Mouse (Mus musculus) adrenal gland, adult (tissue): ENCODE data around the gene Rec8.
A peak's percentile ranks its signal among the peaks of the same experiment; 100 is the strongest.

Experiments
- DNase-seq, 2 experiments: peaks; one replicate each; pipeline ENCODE4 v3.0.0; 2022 to 2023; ENCODE audit warnings: low spot score in 1 of 2; ENCODE audit not compliant: inconsistent age in 2 of 2

Gene Rec8

DNA sequence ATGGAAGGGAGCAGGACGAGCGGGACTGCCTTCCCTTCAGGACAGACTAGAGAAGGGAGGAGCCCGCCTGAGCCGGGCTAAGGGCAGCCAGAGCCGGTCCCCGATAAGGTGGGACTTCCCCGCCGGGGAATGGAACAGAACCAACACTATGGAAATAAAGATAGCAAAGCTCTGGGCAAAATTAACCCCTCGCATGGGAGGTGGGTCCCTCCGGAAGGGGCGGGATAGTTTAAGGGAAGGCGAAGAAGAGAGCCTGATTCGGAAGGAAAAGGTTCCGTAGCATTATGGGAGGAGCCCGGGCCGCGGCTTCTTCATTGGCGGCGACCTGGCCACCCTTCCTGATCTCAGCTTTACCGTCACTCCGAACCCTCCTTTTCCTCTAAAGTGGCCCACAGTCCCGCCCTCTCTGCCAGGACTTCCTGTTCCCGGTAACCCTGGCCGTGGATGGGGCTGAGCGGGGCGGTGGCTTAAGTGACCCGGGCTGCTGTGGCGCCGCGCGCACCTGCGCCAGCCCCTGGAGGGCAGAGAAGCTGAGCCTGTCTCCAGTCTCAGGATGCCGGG lies 26.4 kb upstream of the Rec8 start, which contains the start of gene Rnf31:
Gene Rnf31, plus strand, starts transcription at position 378 of the 561 bp plus-strand sequence.
- peak; percentile 96 to 98 for DNase-seq

DNA sequence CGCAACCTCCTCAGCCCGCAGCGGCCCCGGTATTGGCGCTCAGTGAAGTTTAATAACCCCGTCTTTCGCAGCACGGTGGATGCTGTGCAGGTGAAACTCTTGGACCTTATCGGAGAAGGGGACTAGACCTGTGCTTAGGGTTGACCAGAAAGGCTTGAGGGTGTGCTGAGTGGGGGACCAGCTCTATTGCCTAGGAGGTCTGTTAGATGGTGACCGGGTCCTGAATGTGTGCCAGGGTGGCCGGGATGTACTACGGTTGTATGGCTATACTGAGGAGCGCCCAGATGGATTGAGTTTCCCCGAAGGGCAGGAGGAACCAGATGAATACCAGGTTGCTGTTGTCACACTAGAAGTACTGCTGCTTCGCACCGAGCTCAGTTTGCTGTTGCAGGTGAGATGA lies 25.6 kb upstream of the Rec8 start:
- peak in 1 of 2 experiments; percentile 50 for DNase-seq

GRCm38 (mm10) chr14:55596036-55596690 lies 21.7 kb upstream of the Rec8 start:
- DNase-seq, result no peak

DNA sequence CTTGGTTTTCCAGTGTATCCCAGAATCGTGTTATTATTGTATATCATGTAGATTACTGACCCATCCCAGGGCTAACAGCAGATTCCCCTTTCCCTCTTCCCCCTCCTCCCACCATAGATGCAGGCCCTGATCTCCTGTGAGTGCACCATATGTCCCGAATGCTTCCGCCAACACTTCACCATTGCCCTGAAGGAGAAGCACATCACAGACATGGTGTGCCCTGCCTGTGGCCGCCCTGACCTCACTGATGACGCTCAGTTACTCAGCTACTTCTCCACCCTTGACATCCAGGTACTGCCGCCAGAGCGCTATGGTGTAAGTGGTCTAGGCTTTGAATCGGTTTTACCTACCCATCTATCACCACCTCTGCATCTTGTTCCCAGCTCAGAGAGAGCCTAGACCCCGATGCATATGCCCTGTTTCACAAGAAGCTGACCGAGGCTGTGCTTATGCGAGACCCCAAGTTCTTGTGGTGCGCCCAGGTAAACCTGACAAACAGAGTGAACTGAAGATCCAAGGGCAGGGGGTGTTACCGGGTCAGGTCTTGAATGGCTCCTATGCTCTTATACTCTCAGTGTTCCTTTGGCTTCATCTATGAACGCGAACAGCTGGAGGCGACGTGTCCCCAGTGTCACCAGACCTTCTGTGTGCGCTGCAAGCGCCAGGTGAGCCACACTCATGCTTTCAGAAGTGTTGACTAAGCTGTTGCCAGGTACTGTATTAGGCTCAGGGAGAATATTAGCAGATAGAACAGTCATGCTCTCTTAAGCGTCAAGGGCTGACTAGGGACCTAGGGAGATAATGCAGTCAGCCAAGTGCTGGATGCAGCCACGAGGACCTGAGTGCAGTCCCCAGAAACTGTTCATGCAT lies 19.1 kb upstream of the Rec8 start:
- no peak for DNase-seq

GRCm38 (mm10) chr14:55603271-55603632 lies 14.6 kb upstream of the Rec8 start, which contains the start of gene Irf9:
TSS of gene Irf9 (plus strand) at chr14:55603571.
- DNase-seq, result no peak

DNA sequence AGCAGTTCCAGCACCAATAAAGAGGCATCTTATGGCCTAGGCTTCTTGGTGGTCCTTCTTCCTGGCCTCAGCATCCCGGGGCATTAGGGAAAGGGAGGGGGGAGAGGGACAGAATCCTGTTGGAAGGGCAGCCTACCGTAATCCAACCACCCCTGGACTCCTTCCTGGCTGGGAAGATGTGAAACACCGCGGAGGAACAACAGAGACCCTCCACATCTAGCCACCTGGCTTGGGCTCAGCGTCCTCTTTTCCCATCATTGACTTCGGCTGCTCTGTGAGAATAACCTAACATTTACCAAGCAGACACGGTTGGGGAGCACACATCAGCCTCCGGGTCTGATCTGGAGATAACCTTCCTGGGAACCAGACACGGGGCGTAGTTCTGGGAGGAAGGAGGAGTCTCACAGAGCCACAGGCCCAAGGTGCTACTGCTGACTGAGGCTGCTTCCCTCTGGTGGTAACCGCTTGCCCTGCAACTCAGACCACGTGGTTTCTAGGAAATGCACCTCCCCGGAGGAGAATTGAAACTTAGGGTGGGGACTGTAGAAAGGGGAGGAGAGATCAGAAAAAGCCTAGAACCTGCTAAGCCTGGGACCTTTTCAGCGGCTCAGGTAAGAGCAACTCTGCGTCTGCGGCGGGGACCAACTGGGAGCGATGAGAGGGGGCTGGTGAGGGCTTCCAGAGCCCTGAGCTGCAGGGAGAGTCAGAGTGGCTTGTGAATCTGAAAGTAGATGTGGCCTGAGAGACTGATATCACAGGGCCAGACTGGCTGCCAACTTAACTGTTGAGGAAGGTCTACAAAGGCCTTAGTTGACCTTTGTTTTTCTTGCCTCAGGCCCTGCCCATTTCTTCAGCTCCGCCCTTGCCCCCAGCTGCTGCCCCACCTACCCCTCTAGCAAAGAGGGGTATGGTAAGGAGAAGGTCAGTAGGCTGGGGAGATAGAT lies 13.9 kb upstream of the Rec8 start:
- peak; percentile 95 to 98 for DNase-seq

DNA sequence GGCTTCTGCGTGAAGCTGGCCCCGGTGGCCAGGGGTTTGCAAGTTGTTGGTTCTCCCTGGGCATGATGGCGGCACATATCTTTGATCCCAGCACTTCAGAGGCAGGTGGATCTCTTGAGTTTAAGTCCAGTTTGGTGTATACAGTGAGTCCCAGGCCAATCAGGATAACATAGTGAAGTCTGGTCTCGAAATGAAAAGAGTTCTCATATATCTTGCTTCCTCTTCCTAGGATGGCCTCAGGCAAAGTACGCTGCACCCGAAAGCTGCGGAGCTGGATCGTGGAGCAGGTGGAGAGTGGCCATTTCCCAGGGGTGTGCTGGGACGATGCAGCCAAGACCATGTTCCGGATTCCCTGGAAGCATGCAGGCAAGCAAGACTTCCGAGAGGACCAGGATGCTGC lies 13.0 kb upstream of the Rec8 start:
- peak in 1 of 2 experiments; percentile 56 for DNase-seq

- DNase-seq, result no peak
Observed at GRCm38 (mm10) chr14:55605743-55606459, 11.9 kb upstream of the Rec8 start.

DNA sequence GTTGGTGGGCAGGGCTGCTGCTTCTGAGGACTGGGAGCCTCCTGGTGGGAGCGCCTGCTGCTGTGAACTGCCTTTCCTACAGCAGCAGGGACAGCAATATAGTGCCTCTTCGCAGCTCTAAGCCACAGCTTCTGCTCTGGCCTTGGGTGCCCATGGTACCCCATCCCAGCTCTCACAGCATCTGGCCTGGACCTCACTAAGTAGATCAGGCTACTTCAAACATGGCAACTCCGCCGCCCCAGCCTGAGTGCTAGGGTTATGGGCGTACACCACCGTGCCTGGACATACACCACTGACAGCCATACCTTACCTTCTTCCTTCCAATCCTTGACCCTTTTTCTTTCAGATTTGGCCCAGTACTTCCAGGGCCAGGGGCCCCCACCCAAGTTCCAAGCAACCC lies 9.5 kb upstream of the Rec8 start:
- no peak for DNase-seq

GRCm38 (mm10) chr14:55613346-55613745 lies 4.5 kb upstream of the Rec8 start:
- no peak for DNase-seq

- DNase-seq, result no peak
Observed at GRCm38 (mm10) chr14:55614565-55615178, 3.2 kb upstream of the Rec8 start.

- DNase-seq, result no peak
Observed at GRCm38 (mm10) chr14:55615876-55616275, 2.0 kb upstream of the Rec8 start.

DNA sequence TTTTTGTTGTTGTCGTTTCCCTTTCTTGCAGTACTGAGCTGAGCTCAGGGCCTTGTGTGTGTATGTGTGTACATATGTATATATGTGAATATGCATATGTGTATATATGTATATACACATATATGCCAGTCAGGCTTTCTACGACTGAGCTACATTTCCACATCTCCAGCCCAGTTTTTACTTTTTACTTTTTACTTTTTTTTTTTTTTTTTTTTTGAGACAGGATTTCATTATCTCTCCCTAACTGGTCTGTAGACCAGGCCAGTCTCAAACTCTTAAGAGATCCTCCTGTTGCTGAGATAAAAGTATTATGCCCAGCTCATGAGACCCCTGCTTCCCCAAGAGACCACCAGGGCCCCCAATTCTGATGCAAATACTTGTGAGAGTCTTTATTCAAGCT lies 993 bp upstream of the Rec8 start:
- no peak for DNase-seq

- DNase-seq, result no peak
Observed at GRCm38 (mm10) chr14:55618486-55619195, 804 bp downstream of the Rec8 start.

GRCm38 (mm10) chr14:55628077-55628827 lies 10.4 kb downstream of the Rec8 start:
- no peak for DNase-seq

DNA sequence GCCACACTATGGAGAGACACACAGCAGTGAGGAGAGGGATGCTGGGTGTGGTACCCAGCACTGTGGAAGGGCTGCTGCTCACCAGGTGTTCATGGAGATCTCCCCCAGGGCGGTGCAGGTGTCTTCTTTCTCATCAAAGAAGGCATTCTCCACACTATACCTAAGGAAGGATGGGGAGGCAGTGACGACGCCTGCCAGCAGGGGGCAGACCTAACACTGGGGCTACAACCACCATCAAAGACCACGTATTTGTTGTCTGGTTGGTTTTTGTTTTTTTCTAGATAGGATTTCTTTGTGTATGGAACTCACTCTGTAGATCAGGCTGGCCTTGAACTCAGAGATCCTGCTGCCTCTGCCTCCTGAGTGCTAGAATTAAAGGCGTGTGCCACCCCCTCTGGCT lies 11.5 kb downstream of the Rec8 start:
- DNase-seq, result peak in 1 of 2 experiments; percentile 81

DNA sequence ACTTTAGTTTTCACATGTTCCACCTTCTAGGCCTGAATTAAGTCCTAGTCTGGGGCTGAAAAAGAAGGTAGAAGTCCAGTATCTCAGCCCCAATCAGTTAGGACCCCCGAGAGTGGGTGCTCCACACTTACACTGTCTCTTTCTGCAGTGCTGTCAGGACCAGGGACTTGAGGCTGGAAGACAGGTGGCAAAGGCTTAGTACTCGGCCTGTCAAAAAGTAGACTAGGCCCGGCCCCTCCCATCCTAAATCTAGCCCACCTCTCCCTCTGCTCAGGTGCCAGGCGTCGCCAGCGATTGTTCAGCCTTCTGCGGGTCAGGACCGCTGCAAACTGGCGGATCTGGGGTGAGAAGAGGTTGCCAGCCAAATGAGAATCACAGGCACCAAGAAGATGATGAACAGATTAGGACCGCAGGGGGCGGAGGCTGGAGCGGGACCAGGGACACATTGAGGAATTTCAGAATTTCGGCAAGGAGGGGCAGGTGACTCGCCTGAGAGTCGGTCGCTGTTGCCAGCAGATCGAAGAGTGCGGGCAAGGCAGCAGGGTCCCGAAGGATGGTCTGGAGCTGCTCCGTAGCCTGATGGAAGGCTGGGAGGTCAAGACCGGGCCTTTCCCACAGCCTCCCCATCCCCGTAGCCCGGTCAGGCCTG lies 17.2 kb downstream of the Rec8 start:
- no peak for DNase-seq

DNA sequence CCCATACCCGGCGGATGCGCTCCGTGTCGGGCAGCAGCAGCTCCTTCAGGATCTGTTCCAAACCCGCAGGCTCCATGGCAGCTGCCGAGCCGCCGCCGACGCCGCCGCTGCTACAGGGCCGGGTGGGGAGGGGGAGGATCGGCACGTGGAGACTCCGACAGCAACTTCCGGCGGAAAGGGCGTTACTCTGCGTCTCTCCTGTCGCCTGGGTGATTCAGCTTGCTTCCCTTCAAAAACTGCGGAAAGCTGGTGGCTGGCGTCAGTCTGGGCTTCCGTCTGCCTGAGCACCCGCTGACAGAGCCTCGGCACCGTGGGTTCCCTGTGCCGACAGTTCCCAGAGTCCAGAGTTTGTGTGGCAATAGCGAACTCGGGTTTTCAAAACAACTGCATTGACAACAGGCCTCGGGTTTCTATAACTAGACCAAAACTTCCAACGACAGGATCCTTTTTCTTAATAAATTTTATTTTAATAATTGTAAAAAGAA lies 17.7 kb downstream of the Rec8 start, which contains the start of gene Ipo4:
Gene Ipo4, minus strand, starts transcription at position 435 of the 485 bp plus-strand sequence.
- DNase-seq, result peak; percentile 91 to 96
